In genomic region chr7:67528821-67529221, GRCm38 (mm10) we compare ENCODE assay signal across 11 mouse cellular contexts.
A peak's percentile ranks its signal among the peaks of the same experiment; 100 is the strongest.
DNase-seq lines count a peak whose midpoint lies in the region; ATAC-seq and TF ChIP-seq lines count a peak whose summit lies in the region.
"Had no signal": no experiment of that assay in that cellular context is flagged by ENCODE, and none has a peak within 500 bp of the region (broad histone marks: within the 10 kb centered on the region; RNA-seq: fewer than 3 reads in every experiment).

No protein-coding gene starts in this region.

- ATAC-seq in frontal cortex, adult (ENCODE audit: low TSS enrichment) = peak; percentile 64
- ATAC-seq in limb, embryonic 14.5 days (ENCODE audit: low FRiP score, low read depth) = no peak

- H3K4me2 ChIP-seq in limb, embryonic 14.5 days (replicated peaks; ENCODE audit: low read depth, low read length, severe bottlenecking) = no peak overlapping the region

- 88% methylated on average over 18 of the region's 18 CpGs for WGBS in limb, embryonic 14.5 days
- WGBS in limb, embryonic 10.5 days = 91% methylated on average over 18 of the region's 18 CpGs

- TF ChIP-seq POLR2A in limb, embryonic 14.5 days (IDR thresholded peaks at IDR 0.05; ENCODE audit: borderline replicate concordance, extremely low read depth, insufficient read depth, insufficient read length) = no peak

- no peak for DNase-seq in frontal cortex, postnatal 14 days (ENCODE audit: low spot score in 2 of 2)
- DNase-seq in limb, embryonic 14.5 days (ENCODE audit: low spot score) = no peak
- no peak for DNase-seq in limb, embryonic 10.5 days (ENCODE audit: low spot score)
- DNase-seq in R1 (ENCODE audit: low read depth, low spot score) = peak; percentile 33
- peak; percentile 62 to 68 for DNase-seq in cerebellum, postnatal 14 days
- no peak for DNase-seq in urinary bladder, postnatal 25 days (ENCODE audit: low spot score)
- DNase-seq in retina, embryonic 14.5 days (ENCODE audit: low spot score) = no peak
- DNase-seq: adrenal gland, adult 8-10 months had no signal

- H3K9me3 ChIP-seq in limb, embryonic 14.5 days (ENCODE audit: control insufficient read depth, low read length) = no peaks in the 10 kb centered on the region
- no peaks in the 10 kb centered on the region for H3K9me3 ChIP-seq in limb, embryonic 10.5 days (replicated peaks)

- H3K27me3 ChIP-seq in limb, embryonic 14.5 days (ENCODE audit: control insufficient read depth, insufficient read depth, low read length) = no peaks in the 10 kb centered on the region
- H3K27me3 ChIP-seq in limb, embryonic 10.5 days (ENCODE audit: low read depth, poor library complexity, severe bottlenecking) = no peaks in the 10 kb centered on the region

- H3K4me3 ChIP-seq in limb, embryonic 14.5 days (replicated peaks; ENCODE audit: low read length) = no peak overlapping the region
- H3K4me3 ChIP-seq in limb, embryonic 10.5 days = no peak overlapping the region
- H3K4me3 ChIP-seq: heart, adult 2 months had no signal

- peak overlapping the region; percentile 63; the same call in 1 of the 2 replicates for H3K27ac ChIP-seq in limb, embryonic 14.5 days (replicated peaks; ENCODE audit: low read depth, low read length)
- H3K27ac ChIP-seq in limb, embryonic 10.5 days = no peak overlapping the region
- H3K27ac ChIP-seq: heart, adult 2 months; macrophage had no signal

- H3K9ac ChIP-seq in limb, embryonic 14.5 days (ENCODE audit: low read depth, low read length, severe bottlenecking) = no peak overlapping the region

- peaks cover 17% of the 10 kb centered on the region for H3K4me1 ChIP-seq in limb, embryonic 14.5 days (ENCODE audit: control insufficient read depth, insufficient read depth, low read length)
- no peaks in the 10 kb centered on the region for H3K4me1 ChIP-seq in limb, embryonic 10.5 days

- H3K36me3 ChIP-seq in limb, embryonic 14.5 days (ENCODE audit: control insufficient read depth, insufficient read depth, low read length) = no peaks in the 10 kb centered on the region
- H3K36me3 ChIP-seq in limb, embryonic 10.5 days = no peaks in the 10 kb centered on the region

Comparison
In these comparisons a context has a peak if more than half of its experiments do, and no peak if none do; other contexts are left out.
1. DNase-seq: peak in R1 (single experiment) and cerebellum, postnatal 14 days (2 of 2); none in frontal cortex, postnatal 14 days (0 of 2), limb, embryonic 14.5 days (single experiment), limb, embryonic 10.5 days (single experiment), urinary bladder, postnatal 25 days (single experiment) and retina, embryonic 14.5 days (single experiment).